Mouse (Mus musculus) limb, embryonic 14.5 days (tissue): ENCODE measurements around the gene Zswim8. TPM values are rescaled to one million over a fixed set of nuclear protein-coding genes. Genes with fewer than 3 reads are reported as not detected.

Experiments
- ATAC-seq: fragments of 200-750 bp; cut with Nextera tagmentation; 2 replicates; pipeline ENCODE4 v1.8.0; 2017; ENCODE audit warnings: low read depth, moderate number of reproducible peaks, moderate TSS enrichment; ENCODE audit not compliant: low FRiP score
- DNase-seq: peaks from one replicate; pipeline ENCODE4 v3.0.0-alpha.2; 2015; ENCODE audit warnings: low spot score
- H3K27ac ChIP-seq: fragments of 300-500 bp; sonication (generic); replicated peaks from 2 replicates; pipeline ENCODE4 v1.5.1; 2014; ENCODE audit warnings: low read depth, mild to moderate bottlenecking, low read length, moderate library complexity, mixed read lengths
- H3K27me3 ChIP-seq: fragments of 300-500 bp; sonication (generic); 2 replicates; pipeline ENCODE4 v1.6.1; 2014; ENCODE audit warnings: low read length, mixed read lengths; ENCODE audit not compliant: control insufficient read depth, insufficient read depth
- H3K36me3 ChIP-seq: fragments of 300-500 bp; sonication (generic); 2 replicates; pipeline ENCODE4 v1.6.1; 2014; ENCODE audit warnings: mild to moderate bottlenecking, low read length, moderate library complexity, mixed read lengths; ENCODE audit not compliant: control insufficient read depth, insufficient read depth
- H3K4me1 ChIP-seq: fragments of 300-500 bp; sonication (generic); 2 replicates; pipeline ENCODE4 v1.6.1; 2014; ENCODE audit warnings: antibody characterized with exemption, low read length, mixed read lengths; ENCODE audit not compliant: control insufficient read depth, insufficient read depth
- H3K4me2 ChIP-seq: fragments of 300-500 bp; sonication (generic); replicated peaks from 2 replicates; pipeline ENCODE4 v1.6.1; 2014; ENCODE audit warnings: low read depth, mild to moderate bottlenecking, low read length, moderate library complexity; ENCODE audit not compliant: severe bottlenecking
- H3K4me3 ChIP-seq: fragments of 300-500 bp; sonication (generic); replicated peaks from 2 replicates; pipeline ENCODE4 v1.5.1; 2014; ENCODE audit warnings: low read length
- H3K9ac ChIP-seq: fragments of 300-500 bp; sonication (generic); 2 replicates; pipeline ENCODE4 v1.6.1; 2014; ENCODE audit warnings: mild to moderate bottlenecking, low read depth, low read length, moderate library complexity; ENCODE audit not compliant: severe bottlenecking
- H3K9me3 ChIP-seq: fragments of 300-500 bp; sonication (generic); 2 replicates; pipeline ENCODE4 v1.6.1; 2016; ENCODE audit warnings: low read length; ENCODE audit not compliant: control insufficient read depth
- POLR2A ChIP-seq: fragments of 200-500 bp; IDR thresholded peaks from 2 replicates; pipeline ENCODE4 v1.8.0; 2012; ENCODE audit warnings: inconsistent platforms, mild to moderate bottlenecking, moderate library complexity, borderline replicate concordance; ENCODE audit not compliant: insufficient read depth, insufficient read length; ENCODE audit errors: extremely low read depth
- WGBS: fragments of 180-500 bp; shearing (Covaris S2); extraction: QIAGEN DNeasy Blood & Tissue Kit; methylation state at CpG from one replicate; pipeline ENCODE4 v1.1.7; 2014; 5-methylcytosine and 5-hydroxymethylcytosine counted together
- polyA plus RNA-seq, 2 experiments: library from polyadenylated mRNA; depleted of rRNA in 1 of 2; stranded (reverse) in 1 of 2; unstranded in 1 of 2; fragments of >200 nt; fragmentation: Nextera tagmentation in 1 of 2; extraction: Ambion mirVana in 1 of 2; gene quantifications; 2 replicates each; pipeline versions ENCODE4 v1.2.1 to v1.2.3; 2012 to 2014

The Zswim8 gene
- polyA plus RNA-seq, 2 experiments, result 38.9 to 195 TPM

- peaks cover 14% of the 10 kb centered on the region for H3K4me1 ChIP-seq
- no peak within 1 kb of the TSS for H3K9ac ChIP-seq
- DNase-seq, result no peak
- no peak within 1 kb of the TSS for H3K27ac ChIP-seq
- H3K36me3 ChIP-seq, result no peaks in the 10 kb centered on the region
- H3K9me3 ChIP-seq, result no peaks in the 10 kb centered on the region
- no peak for ATAC-seq
- no peak within 1 kb of the TSS for H3K4me3 ChIP-seq
- no peaks in the 10 kb centered on the region for H3K27me3 ChIP-seq
- WGBS, result 83% methylated on average over 8 of the region's 8 CpGs
- H3K4me2 ChIP-seq, result no peak within 1 kb of the TSS
- TF ChIP-seq POLR2A, result no peak
These were observed 39.1 kb upstream of the Zswim8 start, which contains the start of gene Synpo2l for GRCm38 (mm10) chr14:20668154-20668810. Gene Synpo2l, minus strand, starts transcription at chr14:20668354.

- H3K9ac ChIP-seq, result no peak overlapping the region
- H3K4me3 ChIP-seq, result 0 out of 2 replicates have a peak overlapping the region, but pooled peaks have one; percentile 3
- H3K36me3 ChIP-seq, result peaks cover 24% of the 10 kb centered on the region
- H3K27me3 ChIP-seq, result no peaks in the 10 kb centered on the region
- peaks cover 12% of the 10 kb centered on the region for H3K4me1 ChIP-seq
- TF ChIP-seq POLR2A, result no peak
- ATAC-seq (no peak), DNase-seq (no peak)
- WGBS, result 91% methylated on average over 2 of the region's 2 CpGs
- H3K9me3 ChIP-seq, result no peaks in the 10 kb centered on the region
- no peak overlapping the region for H3K27ac ChIP-seq
- H3K4me2 ChIP-seq, result peak overlapping the region; percentile 86; the same call in 1 of the 2 replicates
These were observed 34.4 kb upstream of the Zswim8 start for GRCm38 (mm10) chr14:20672990-20673389.

GRCm38 (mm10) chr14:20673735-20674063, 33.7 kb upstream of the Zswim8 start:
- peak overlapping the region; percentile 93 for H3K27ac ChIP-seq
- no peaks in the 10 kb centered on the region for H3K9me3 ChIP-seq
- H3K9ac ChIP-seq, result peak overlapping the region; percentile 53; the same call in 1 of the 2 replicates
- 10% methylated on average over 13 of the region's 13 CpGs for WGBS
- peak overlapping the region; percentile 86 for H3K4me2 ChIP-seq
- H3K4me3 ChIP-seq, result peak overlapping the region; percentile 81
- peaks cover 31% of the 10 kb centered on the region for H3K36me3 ChIP-seq
- TF ChIP-seq POLR2A, result no peak
- no peaks in the 10 kb centered on the region for H3K27me3 ChIP-seq
- H3K4me1 ChIP-seq, result peaks cover 12% of the 10 kb centered on the region
- ATAC-seq, result peak; percentile 36
- DNase-seq, result no peak

GRCm38 (mm10) chr14:20674064-20674833, 33.1 kb upstream of the Zswim8 start, which contains the start of gene Sec24c:
Gene Sec24c, plus strand, starts transcription at chr14:20674308.
- H3K4me1 ChIP-seq, result peaks cover 12% of the 10 kb centered on the region
- peak within 1 kb of the TSS; percentile 93 for H3K27ac ChIP-seq
- no peaks in the 10 kb centered on the region for H3K27me3 ChIP-seq
- peaks cover 36% of the 10 kb centered on the region for H3K36me3 ChIP-seq
- peak within 1 kb of the TSS; percentile 71 for H3K9ac ChIP-seq
- 3% methylated on average over 43 of the region's 43 CpGs for WGBS
- TF ChIP-seq POLR2A, result no peak
- DNase-seq (peak; percentile 99), ATAC-seq (peak; percentile 97)
- H3K4me3 ChIP-seq, result peak within 1 kb of the TSS; percentile 81
- H3K4me2 ChIP-seq, result peak within 1 kb of the TSS; percentile 86
- H3K9me3 ChIP-seq, result no peaks in the 10 kb centered on the region

- 92% methylated on average over 4 of the region's 4 CpGs for WGBS
- H3K36me3 ChIP-seq, result peaks cover 72% of the 10 kb centered on the region
- TF ChIP-seq POLR2A, result no peak
These were observed 29.4 kb upstream of the Zswim8 start for GRCm38 (mm10) chr14:20677906-20678305.

More at GRCm38 (mm10) chr14:20677906-20678305, 29.4 kb upstream of the Zswim8 start:
- Histone ChIP-seq H3K9ac (no peak overlapping the region), H3K27me3 (no peaks in the 10 kb centered on the region), H3K9me3 (no peaks in the 10 kb centered on the region), H3K4me2 (no peak overlapping the region), H3K4me1 (peaks cover 12% of the 10 kb centered on the region), H3K4me3 (no peak overlapping the region), H3K27ac (no peak overlapping the region)
- no peak for DNase-seq
- ATAC-seq, result no peak
